Mouse (Mus musculus) limb, embryonic 14.5 days (tissue): Measurements from ENCODE around the gene Crtc1. TPM values are rescaled to one million over a fixed set of nuclear protein-coding genes. Genes with fewer than 3 reads are reported as not detected.

Source experiments
- ATAC-seq: fragments of 200-750 bp; cut with Nextera tagmentation; 2 replicates; pipeline ENCODE4 v1.8.0; 2017; ENCODE audit warnings: low read depth, moderate number of reproducible peaks, moderate TSS enrichment; ENCODE audit not compliant: low FRiP score
- DNase-seq: peaks from one replicate; pipeline ENCODE4 v3.0.0-alpha.2; 2015; ENCODE audit warnings: low spot score
- H3K27ac ChIP-seq: fragments of 300-500 bp; sonication (generic); replicated peaks from 2 replicates; pipeline ENCODE4 v1.5.1; 2014; ENCODE audit warnings: low read depth, mild to moderate bottlenecking, low read length, moderate library complexity, mixed read lengths
- H3K27me3 ChIP-seq: fragments of 300-500 bp; sonication (generic); 2 replicates; pipeline ENCODE4 v1.6.1; 2014; ENCODE audit warnings: low read length, mixed read lengths; ENCODE audit not compliant: control insufficient read depth, insufficient read depth
- H3K36me3 ChIP-seq: fragments of 300-500 bp; sonication (generic); 2 replicates; pipeline ENCODE4 v1.6.1; 2014; ENCODE audit warnings: mild to moderate bottlenecking, low read length, moderate library complexity, mixed read lengths; ENCODE audit not compliant: control insufficient read depth, insufficient read depth
- H3K4me1 ChIP-seq: fragments of 300-500 bp; sonication (generic); 2 replicates; pipeline ENCODE4 v1.6.1; 2014; ENCODE audit warnings: antibody characterized with exemption, low read length, mixed read lengths; ENCODE audit not compliant: control insufficient read depth, insufficient read depth
- H3K4me2 ChIP-seq: fragments of 300-500 bp; sonication (generic); replicated peaks from 2 replicates; pipeline ENCODE4 v1.6.1; 2014; ENCODE audit warnings: low read depth, mild to moderate bottlenecking, low read length, moderate library complexity; ENCODE audit not compliant: severe bottlenecking
- H3K4me3 ChIP-seq: fragments of 300-500 bp; sonication (generic); replicated peaks from 2 replicates; pipeline ENCODE4 v1.5.1; 2014; ENCODE audit warnings: low read length
- H3K9ac ChIP-seq: fragments of 300-500 bp; sonication (generic); 2 replicates; pipeline ENCODE4 v1.6.1; 2014; ENCODE audit warnings: mild to moderate bottlenecking, low read depth, low read length, moderate library complexity; ENCODE audit not compliant: severe bottlenecking
- H3K9me3 ChIP-seq: fragments of 300-500 bp; sonication (generic); 2 replicates; pipeline ENCODE4 v1.6.1; 2016; ENCODE audit warnings: low read length; ENCODE audit not compliant: control insufficient read depth
- POLR2A ChIP-seq: fragments of 200-500 bp; IDR thresholded peaks from 2 replicates; pipeline ENCODE4 v1.8.0; 2012; ENCODE audit warnings: inconsistent platforms, mild to moderate bottlenecking, moderate library complexity, borderline replicate concordance; ENCODE audit not compliant: insufficient read depth, insufficient read length; ENCODE audit errors: extremely low read depth
- WGBS: fragments of 180-500 bp; shearing (Covaris S2); extraction: QIAGEN DNeasy Blood & Tissue Kit; methylation state at CpG from one replicate; pipeline ENCODE4 v1.1.7; 2014; 5-methylcytosine and 5-hydroxymethylcytosine counted together
- polyA plus RNA-seq, 2 experiments: library from polyadenylated mRNA; depleted of rRNA in 1 of 2; stranded (reverse) in 1 of 2; unstranded in 1 of 2; fragments of >200 nt; fragmentation: Nextera tagmentation in 1 of 2; extraction: Ambion mirVana in 1 of 2; gene quantifications; 2 replicates each; pipeline versions ENCODE4 v1.2.1 to v1.2.3; 2012 to 2014

Gene Crtc1
- polyA plus RNA-seq, 2 experiments, result 26.3 to 37.8 TPM

GRCm38 (mm10) chr8:70404212-70404611, 35.2 kb downstream of the Crtc1 start:
- H3K36me3 ChIP-seq, result peaks cover 17% of the 10 kb centered on the region; the same call in 1 of the 2 replicates
- H3K4me1 ChIP-seq, result peaks cover 24% of the 10 kb centered on the region
- WGBS, result 97% methylated on average over 3 of the region's 3 CpGs
- H3K9ac ChIP-seq, result no peak overlapping the region
- H3K4me3 ChIP-seq, result no peak overlapping the region
- ATAC-seq, result no peak
- H3K4me2 ChIP-seq, result no peak overlapping the region
- H3K27ac ChIP-seq, result no peak overlapping the region
- no peak for DNase-seq
- no peak for TF ChIP-seq POLR2A
- no peaks in the 10 kb centered on the region for H3K9me3 ChIP-seq
- H3K27me3 ChIP-seq, result no peaks in the 10 kb centered on the region

DNA sequence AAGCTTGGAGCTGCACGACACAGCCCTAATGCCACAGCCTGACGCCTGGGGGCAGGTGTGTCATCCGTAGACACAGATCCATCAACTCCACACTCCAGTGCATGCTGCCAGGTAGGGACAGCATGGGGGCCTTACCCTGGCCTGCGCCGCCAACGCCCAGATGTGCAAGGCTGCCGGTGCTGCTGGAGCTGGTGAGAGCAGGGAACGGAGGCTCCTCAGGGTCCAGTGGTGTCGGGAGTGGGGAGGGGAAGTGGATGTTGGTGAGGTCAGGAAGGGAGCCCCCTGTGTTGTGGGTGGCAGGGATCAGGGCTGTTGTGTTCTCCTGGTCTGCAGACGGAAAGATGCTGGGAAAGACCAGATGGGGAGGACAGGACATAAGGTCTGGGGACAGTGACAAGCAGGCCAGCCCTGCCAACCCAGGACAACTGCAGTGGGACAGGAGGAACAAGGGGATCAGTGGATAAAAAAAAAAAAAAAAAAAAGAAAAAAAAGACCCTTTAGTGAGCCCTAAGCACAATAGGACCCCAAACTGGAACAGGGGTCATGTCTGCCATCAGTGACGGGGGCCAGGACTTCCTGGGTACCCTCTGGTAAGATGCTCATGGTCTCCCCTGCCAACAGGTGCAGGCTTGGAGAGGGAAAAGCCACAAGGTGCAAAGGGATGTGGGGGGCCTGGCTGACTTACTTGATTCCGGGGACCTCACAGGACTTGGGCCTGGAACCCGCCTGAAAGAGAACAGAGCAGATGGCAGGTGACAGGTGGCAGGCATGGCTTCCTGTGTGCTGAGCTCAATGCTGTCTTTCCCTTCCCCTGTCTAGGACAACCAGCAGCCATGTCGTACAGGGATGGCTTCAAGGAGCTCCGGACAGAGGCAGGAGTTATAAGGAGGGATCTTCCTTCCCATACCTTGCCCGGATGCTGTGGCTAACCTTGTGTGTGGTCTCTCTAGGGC, 41.5 kb downstream of the Crtc1 start:
- Histone ChIP-seq H3K9ac (no peak overlapping the region), H3K4me2 (no peak overlapping the region), H3K9me3 (no peaks in the 10 kb centered on the region), H3K4me1 (no peaks in the 10 kb centered on the region), H3K27me3 (no peaks in the 10 kb centered on the region), H3K36me3 (peaks cover 18% of the 10 kb centered on the region), H3K27ac (no peak overlapping the region), H3K4me3 (no peak overlapping the region)
- 83% methylated on average over 16 of the region's 16 CpGs for WGBS
- ATAC-seq (no peak), DNase-seq (no peak)
- TF ChIP-seq POLR2A, result no peak

- Histone ChIP-seq H3K36me3 (peaks cover 21% of the 10 kb centered on the region), H3K27ac (no peak overlapping the region), H3K9me3 (no peaks in the 10 kb centered on the region), H3K4me2 (no peak overlapping the region), H3K4me1 (no peaks in the 10 kb centered on the region), H3K4me3 (no peak overlapping the region), H3K27me3 (no peaks in the 10 kb centered on the region), H3K9ac (no peak overlapping the region; the same call in 1 of the 2 replicates)
- no peak for TF ChIP-seq POLR2A
- WGBS, result 79% methylated on average over 5 of the region's 5 CpGs
- ATAC-seq (no peak), DNase-seq (no peak)
These were observed 43.2 kb downstream of the Crtc1 start for GRCm38 (mm10) chr8:70396184-70396583.

DNA sequence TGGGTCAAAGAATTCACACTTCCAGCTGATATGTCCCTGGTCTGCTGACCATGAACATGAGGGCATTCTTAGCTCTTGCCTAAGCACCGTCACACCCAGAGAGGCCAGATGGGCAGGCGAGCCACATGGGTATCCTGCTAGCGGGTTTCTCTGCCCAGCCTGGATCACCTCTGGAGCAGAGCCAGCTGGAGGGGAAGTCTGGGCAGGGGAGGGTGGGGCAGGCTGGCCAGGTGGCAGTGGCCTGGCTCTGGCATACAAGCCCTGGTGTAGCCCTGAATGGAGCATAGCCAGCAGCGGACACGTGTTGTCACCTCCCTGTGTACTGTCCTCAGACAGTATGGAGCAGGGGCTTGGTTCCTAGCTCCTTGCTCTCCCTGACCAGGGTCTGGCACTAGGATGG, 43.7 kb downstream of the Crtc1 start:
- DNase-seq, result no peak
- Histone ChIP-seq H3K27me3 (no peaks in the 10 kb centered on the region), H3K4me3 (no peak overlapping the region), H3K9ac (no peak overlapping the region), H3K9me3 (no peaks in the 10 kb centered on the region), H3K4me2 (no peak overlapping the region), H3K36me3 (peaks cover 26% of the 10 kb centered on the region), H3K27ac (no peak overlapping the region), H3K4me1 (no peaks in the 10 kb centered on the region)
- 88% methylated on average over 5 of the region's 5 CpGs for WGBS
- no peak for TF ChIP-seq POLR2A
- no peak for ATAC-seq

GRCm38 (mm10) chr8:70394269-70394998, 44.9 kb downstream of the Crtc1 start:
- Histone ChIP-seq H3K9ac (no peak overlapping the region), H3K4me1 (no peaks in the 10 kb centered on the region), H3K4me2 (no peak overlapping the region), H3K36me3 (peaks cover 26% of the 10 kb centered on the region), H3K9me3 (no peaks in the 10 kb centered on the region), H3K27ac (no peak overlapping the region), H3K27me3 (no peaks in the 10 kb centered on the region), H3K4me3 (no peak overlapping the region)
- DNase-seq (no peak), ATAC-seq (no peak)
- TF ChIP-seq POLR2A, result no peak
- 76% methylated on average over 8 of the region's 8 CpGs for WGBS
